Comparison of ENCODE assay signal across 28 mouse cellular contexts in the genomic region with DNA sequence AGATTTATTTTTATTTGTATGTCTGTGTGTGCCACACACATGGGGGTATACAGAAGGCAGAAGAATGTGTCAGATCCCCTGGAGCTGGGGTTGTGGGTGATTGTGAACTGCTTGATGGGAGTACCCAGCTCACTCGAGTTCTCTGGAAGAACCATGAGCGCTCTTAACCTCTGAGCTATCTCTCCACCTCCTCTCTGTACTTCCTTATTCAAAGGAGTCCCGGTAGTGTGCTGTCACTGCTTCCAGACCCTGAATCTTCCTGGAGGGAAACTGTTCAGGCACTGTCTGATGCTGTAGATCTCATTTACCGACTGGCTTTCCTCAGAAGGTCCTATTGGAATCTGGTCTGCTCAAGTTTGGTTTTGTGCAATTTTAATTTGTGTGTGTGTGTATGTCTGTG.
DNase-seq lines count a peak whose midpoint lies in the region; ATAC-seq and TF ChIP-seq lines count a peak whose summit lies in the region.
"Had no signal": no experiment of that assay in that cellular context is flagged by ENCODE, and none has a peak within 500 bp of the region (broad histone marks: within the 10 kb centered on the region; RNA-seq: fewer than 3 reads in every experiment).

No protein-coding gene starts in this region.

- ATAC-seq in kidney, embryonic 15.5 days (replicated peaks; ENCODE audit: low FRiP score), result no peak
- no peak for ATAC-seq in kidney, embryonic 16.5 days (ENCODE audit: low FRiP score, low TSS enrichment)
- peak; percentile 70 for ATAC-seq in granulocyte monocyte progenitor cell, adult 5-6 weeks (replicated peaks; ENCODE audit: poor library complexity, severe bottlenecking)
- no peak for ATAC-seq in hindbrain, postnatal 0 days
- ATAC-seq: forebrain, embryonic 13.5 days; forebrain, embryonic 16.5 days; hindbrain, embryonic 16.5 days; inflammation-experienced regulatory T-cells, adult 6 months; Patski had no signal

- peaks cover 59% of the 10 kb centered on the region for H3K4me1 ChIP-seq in kidney, embryonic 15.5 days
- peaks cover 43% of the 10 kb centered on the region for H3K4me1 ChIP-seq in kidney, embryonic 16.5 days (ENCODE audit: insufficient read depth, low read length)
- peaks cover 11% of the 10 kb centered on the region for H3K4me1 ChIP-seq in hindbrain, postnatal 0 days (ENCODE audit: insufficient read depth, low read length)

- H3K4me2 ChIP-seq in kidney, embryonic 15.5 days, result no peak overlapping the region
- H3K4me2 ChIP-seq in kidney, embryonic 16.5 days (replicated peaks; ENCODE audit: low read depth, low read length), result no peak overlapping the region
- no peak overlapping the region for H3K4me2 ChIP-seq in hindbrain, postnatal 0 days (ENCODE audit: low read depth, low read length)
- H3K4me2 ChIP-seq: forebrain, embryonic 13.5 days; heart, embryonic 12.5 days; heart, embryonic 15.5 days; hindbrain, embryonic 13.5 days had no signal

- no peaks in the 10 kb centered on the region for H3K27me3 ChIP-seq in kidney, embryonic 15.5 days
- no peaks in the 10 kb centered on the region for H3K27me3 ChIP-seq in kidney, embryonic 16.5 days (ENCODE audit: insufficient read depth, low read length)
- no peaks in the 10 kb centered on the region for H3K27me3 ChIP-seq in hindbrain, postnatal 0 days (ENCODE audit: insufficient read depth, low read length)
- H3K27me3 ChIP-seq: heart, embryonic 12.5 days; heart, embryonic 15.5 days; hindbrain, embryonic 13.5 days; Patski had no signal

- H3K4me3 ChIP-seq in kidney, embryonic 15.5 days (replicated peaks), result no peak overlapping the region
- no peak overlapping the region for H3K4me3 ChIP-seq in kidney, embryonic 16.5 days (ENCODE audit: low read length)
- H3K4me3 ChIP-seq in hindbrain, postnatal 0 days (ENCODE audit: low read length), result no peak overlapping the region
- H3K4me3 ChIP-seq: forebrain, embryonic 10.5 days; forebrain, embryonic 13.5 days; gastrocnemius, adult 2 months; heart, embryonic 12.5 days; heart, embryonic 15.5 days; hindbrain, embryonic 10.5 days; hindbrain, embryonic 13.5 days had no signal

- DNase-seq in A20 (ENCODE audit: low read depth, low spot score), result peak; percentile 7
- DNase-seq in hindbrain, postnatal 0 days (ENCODE audit: low spot score), result no peak
- DNase-seq in gastrocnemius, adult 18-20 months (ENCODE audit: low spot score), result no peak
- DNase-seq: adrenal gland, postnatal 10 days; adrenal gland, postnatal 36 days; cerebellum, adult 11 months; cerebellum, adult 2 months; cerebellum, adult 9-11 months; cerebellum, postnatal 25 days; gastrocnemius, adult 2 months; gastrocnemius, postnatal 14 days; heart, adult 18-20 months; heart, postnatal 10 days; heart, postnatal 36 days had no signal

- H3K27ac ChIP-seq in kidney, embryonic 15.5 days, result 0 out of 2 replicates have a peak overlapping the region, but pooled peaks have one; percentile 37
- no peak overlapping the region for H3K27ac ChIP-seq in kidney, embryonic 16.5 days (ENCODE audit: low read length)
- H3K27ac ChIP-seq in hindbrain, postnatal 0 days, result no peak overlapping the region
- H3K27ac ChIP-seq: forebrain, embryonic 10.5 days; forebrain, embryonic 13.5 days; gastrocnemius, adult 2 months; heart, embryonic 15.5 days; hindbrain, embryonic 10.5 days; hindbrain, embryonic 13.5 days had no signal

- H3K9me3 ChIP-seq in kidney, embryonic 15.5 days (replicated peaks), result no peaks in the 10 kb centered on the region
- H3K9me3 ChIP-seq in kidney, embryonic 16.5 days (ENCODE audit: low read length), result no peaks in the 10 kb centered on the region
- no peaks in the 10 kb centered on the region for H3K9me3 ChIP-seq in hindbrain, postnatal 0 days (ENCODE audit: low read length)
- H3K9me3 ChIP-seq: forebrain, embryonic 10.5 days; forebrain, embryonic 13.5 days; heart, embryonic 12.5 days; heart, embryonic 15.5 days; hindbrain, embryonic 10.5 days; hindbrain, embryonic 13.5 days had no signal

- no peak for TF ChIP-seq CTCF in hindbrain, postnatal 0 days (IDR thresholded peaks at IDR 0.05; ENCODE audit: low read depth)

- WGBS in kidney, embryonic 15.5 days, result 63% methylated on average over 4 of the region's 4 CpGs
- 64% methylated on average over 4 of the region's 4 CpGs for WGBS in kidney, embryonic 16.5 days
- WGBS in hindbrain, postnatal 0 days, result 76% methylated on average over 4 of the region's 4 CpGs

- no peak overlapping the region for H3K9ac ChIP-seq in kidney, embryonic 15.5 days
- no peak overlapping the region for H3K9ac ChIP-seq in kidney, embryonic 16.5 days (replicated peaks; ENCODE audit: low read length)
- no peak overlapping the region for H3K9ac ChIP-seq in hindbrain, postnatal 0 days (replicated peaks; ENCODE audit: low read length)
- H3K9ac ChIP-seq: forebrain, embryonic 13.5 days; heart, embryonic 12.5 days; heart, embryonic 15.5 days; hindbrain, embryonic 13.5 days had no signal

- H3K36me3 ChIP-seq in kidney, embryonic 15.5 days, result no peaks in the 10 kb centered on the region
- no peaks in the 10 kb centered on the region for H3K36me3 ChIP-seq in kidney, embryonic 16.5 days (ENCODE audit: insufficient read depth, low read length)
- H3K36me3 ChIP-seq in hindbrain, postnatal 0 days (ENCODE audit: insufficient read depth, low read length), result no peaks in the 10 kb centered on the region
- H3K36me3 ChIP-seq: forebrain, embryonic 10.5 days; G1E; heart, embryonic 12.5 days; heart, embryonic 15.5 days; hindbrain, embryonic 10.5 days; hindbrain, embryonic 13.5 days had no signal
